Mouse (Mus musculus) stomach, embryonic 14.5 days (tissue): ENCODE data around the gene Acap3. TPM values are rescaled to one million over a fixed set of nuclear protein-coding genes. Genes with fewer than 3 reads are reported as not detected.

Experiments
- ATAC-seq: fragments of 200-750 bp; cut with Nextera tagmentation; 2 replicates; pipeline ENCODE4 v1.8.0; 2017; ENCODE audit warnings: low read depth, moderate TSS enrichment; ENCODE audit not compliant: insufficient number of reproducible peaks, insufficient read depth, low FRiP score
- H3K27ac ChIP-seq: fragments of 300-500 bp; sonication (generic); 2 replicates; pipeline ENCODE4 v1.5.1; 2014; ENCODE audit warnings: mild to moderate bottlenecking, low read length, moderate library complexity, mixed read lengths
- H3K27me3 ChIP-seq: fragments of 300-500 bp; sonication (generic); 2 replicates; pipeline ENCODE4 v1.6.1; 2014; ENCODE audit warnings: low read length, control low read depth, mixed read lengths; ENCODE audit not compliant: control insufficient read depth, insufficient read depth
- H3K36me3 ChIP-seq: fragments of 300-500 bp; sonication (generic); 2 replicates; pipeline ENCODE4 v1.6.1; 2014; ENCODE audit warnings: mild to moderate bottlenecking, control low read depth, low read length, moderate library complexity, mixed read lengths; ENCODE audit not compliant: control insufficient read depth, insufficient read depth
- H3K4me1 ChIP-seq: fragments of 300-500 bp; sonication (generic); 2 replicates; pipeline ENCODE4 v1.6.1; 2014; ENCODE audit warnings: low read length, control low read depth, mixed read lengths; ENCODE audit not compliant: control insufficient read depth, insufficient read depth
- H3K4me2 ChIP-seq: fragments of 300-500 bp; sonication (generic); replicated peaks from 2 replicates; pipeline ENCODE4 v1.6.1; 2014; ENCODE audit warnings: low read depth, low read length, control low read depth
- H3K4me3 ChIP-seq: fragments of 300-500 bp; sonication (generic); 2 replicates; pipeline ENCODE4 v1.5.1; 2014; ENCODE audit warnings: low read depth, low read length, control low read depth
- H3K9ac ChIP-seq: fragments of 300-500 bp; sonication (generic); replicated peaks from 2 replicates; pipeline ENCODE4 v1.6.1; 2014; ENCODE audit warnings: low read depth, mild to moderate bottlenecking, control low read depth, low read length, moderate library complexity, mixed read lengths
- H3K9me3 ChIP-seq: fragments of 300-500 bp; sonication (generic); 2 replicates; pipeline ENCODE4 v1.6.1; 2016; ENCODE audit warnings: low read depth, low read length, control low read depth; ENCODE audit not compliant: control insufficient read depth
- WGBS: fragments of 180-500 bp; shearing (Covaris S2); extraction: QIAGEN DNeasy Blood & Tissue Kit; methylation state at CpG from one replicate; pipeline ENCODE4 v1.1.7; 2014; 5-methylcytosine and 5-hydroxymethylcytosine counted together
- polyA plus RNA-seq: library from polyadenylated mRNA; unstranded; fragments of >200 nt; fragmentation: Nextera tagmentation; extraction: Ambion mirVana; gene quantifications from 2 replicates; pipeline ENCODE4 v1.2.1, GENCODE M21; 2014

The Acap3 gene
- polyA plus RNA-seq, 1 experiment from 2014 or later: 16.0 TPM

DNA sequence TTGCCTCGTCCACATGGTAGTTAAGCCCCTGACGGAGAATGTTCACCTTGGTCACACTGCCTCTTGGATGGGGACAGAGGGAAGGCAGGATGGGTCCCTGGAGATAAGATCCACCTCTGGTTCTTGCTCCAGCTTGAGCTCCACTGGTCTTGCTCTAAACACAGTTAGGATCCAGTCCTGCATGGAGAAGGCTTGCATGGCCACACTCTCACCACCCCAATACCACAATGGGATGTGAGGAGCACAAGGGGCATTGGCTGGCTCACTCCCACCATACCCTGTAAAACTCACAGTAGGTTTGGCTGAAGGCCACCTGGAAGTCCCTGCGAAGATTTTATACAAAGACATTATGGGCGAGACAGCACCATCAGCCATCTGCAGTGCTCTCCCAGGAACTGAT, 17.1 kb downstream of the Acap3 start:
- Histone ChIP-seq H3K9ac (no peak overlapping the region), H3K27me3 (no peaks in the 10 kb centered on the region), H3K4me1 (no peaks in the 10 kb centered on the region), H3K4me2 (no peak overlapping the region), H3K4me3 (no peak overlapping the region), H3K27ac (no peak overlapping the region), H3K9me3 (no peaks in the 10 kb centered on the region), H3K36me3 (peaks cover 15% of the 10 kb centered on the region)
- ATAC-seq: no peak
- WGBS: 87% methylated on average over 4 of the region's 4 CpGs

DNA sequence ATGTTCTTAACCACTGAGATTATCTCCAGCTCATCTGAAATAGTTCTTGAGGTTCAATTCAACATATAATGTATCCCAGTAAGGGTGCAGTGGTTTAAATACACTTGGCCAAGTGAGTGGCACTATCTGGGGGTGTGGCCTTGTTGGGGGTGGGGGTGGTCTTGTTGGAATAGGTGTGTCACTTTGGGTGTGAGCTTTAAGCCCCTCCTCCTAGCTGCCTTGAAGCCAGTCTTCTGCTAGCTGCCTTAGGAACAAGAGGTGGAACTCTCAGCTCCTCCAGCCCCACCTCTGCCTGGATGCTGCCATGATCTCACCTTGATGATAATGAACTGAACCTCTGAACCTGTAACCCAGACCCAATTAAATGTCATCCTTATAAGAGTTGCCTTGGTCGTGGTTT, 40.4 kb downstream of the Acap3 start:
- no peak overlapping the region for H3K27ac ChIP-seq
- H3K9ac ChIP-seq: no peak overlapping the region
- no peak overlapping the region for H3K4me2 ChIP-seq
- no peaks in the 10 kb centered on the region for H3K4me1 ChIP-seq
- no peaks in the 10 kb centered on the region for H3K27me3 ChIP-seq
- ATAC-seq: no peak
- no peaks in the 10 kb centered on the region for H3K9me3 ChIP-seq
- no peaks in the 10 kb centered on the region for H3K36me3 ChIP-seq
- H3K4me3 ChIP-seq: no peak overlapping the region
- WGBS: 71% methylated on average over 1 of the region's 1 CpGs

DNA sequence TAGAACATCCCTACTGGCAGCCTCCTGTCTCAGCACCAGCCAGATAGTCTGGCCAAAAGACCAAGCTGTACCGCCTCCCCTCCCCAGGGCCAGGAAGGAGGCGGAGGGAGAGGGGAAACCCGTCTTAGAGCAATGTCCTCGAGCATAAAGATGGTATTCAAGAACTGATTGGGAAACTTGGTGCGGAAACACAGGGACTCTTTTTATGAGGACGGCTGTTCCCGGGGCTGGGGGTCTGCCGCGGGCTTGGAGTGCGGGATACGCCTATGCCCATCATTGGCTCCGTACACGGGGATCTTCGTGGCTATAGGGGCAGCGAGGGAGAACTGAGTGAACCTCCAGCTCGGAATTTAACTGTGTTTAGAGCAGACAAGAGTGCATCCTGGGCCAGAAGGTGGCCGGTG, 51.4 kb downstream of the Acap3 start:
- H3K27ac ChIP-seq: peak overlapping the region; percentile 84
- H3K9ac ChIP-seq: peak overlapping the region; percentile 71
- H3K4me1 ChIP-seq: peaks cover 12% of the 10 kb centered on the region
- no peaks in the 10 kb centered on the region for H3K27me3 ChIP-seq
- H3K36me3 ChIP-seq: peaks cover 8% of the 10 kb centered on the region
- peak overlapping the region; percentile 96 for H3K4me3 ChIP-seq
- under 1% methylated on average over 17 of the region's 17 CpGs for WGBS
- peak overlapping the region; percentile 91 for H3K4me2 ChIP-seq
- ATAC-seq: no peak
- no peaks in the 10 kb centered on the region for H3K9me3 ChIP-seq

DNA sequence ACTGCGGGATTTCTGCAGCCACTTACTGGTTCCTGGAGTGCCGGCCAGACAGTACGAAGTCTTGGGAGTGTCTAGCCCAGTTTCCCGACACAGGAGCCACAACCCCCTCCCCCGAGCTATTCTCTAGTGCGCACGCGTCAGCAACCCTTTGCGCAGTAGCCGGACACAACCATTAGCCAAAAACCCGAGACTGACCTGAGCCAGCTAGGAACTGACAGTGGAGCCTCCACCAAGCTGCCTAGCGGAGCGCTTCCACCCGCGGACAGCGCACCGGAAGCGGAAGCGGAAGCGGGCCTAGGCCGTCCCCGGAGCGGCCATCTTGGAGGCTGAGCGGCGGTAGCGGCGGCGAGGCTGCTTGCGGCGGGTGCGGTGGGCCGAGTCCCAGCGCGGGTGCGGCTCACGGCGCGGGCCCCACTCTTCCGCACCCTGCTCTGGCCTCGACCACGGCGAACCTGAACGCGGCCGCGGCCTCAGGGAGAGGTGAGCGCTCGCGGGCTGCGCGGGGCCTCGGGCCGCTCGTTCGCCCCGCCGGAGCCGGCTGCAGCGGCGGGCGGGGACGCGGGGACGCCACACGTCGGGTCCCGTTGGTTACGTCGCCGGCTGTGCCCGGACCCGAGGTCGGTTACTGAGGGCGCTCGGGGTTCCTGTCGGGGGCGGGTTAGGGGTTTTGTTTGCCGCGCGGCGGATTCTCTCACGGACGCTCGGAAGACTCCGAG, 52.1 kb downstream of the Acap3 start, which contains the start of gene Ube2j2:
TSS of gene Ube2j2 (plus strand) at position 298 of the 716 bp plus-strand sequence.
- WGBS: under 1% methylated on average over 67 of the region's 85 CpGs
- ATAC-seq: peak; percentile 99
- H3K27ac ChIP-seq: peak within 1 kb of the TSS; percentile 84
- H3K9ac ChIP-seq: peak within 1 kb of the TSS; percentile 92
- peaks cover 12% of the 10 kb centered on the region for H3K4me1 ChIP-seq
- H3K27me3 ChIP-seq: no peaks in the 10 kb centered on the region
- peak within 1 kb of the TSS; percentile 91 for H3K4me2 ChIP-seq
- H3K4me3 ChIP-seq: peak within 1 kb of the TSS; percentile 96
- peaks cover 13% of the 10 kb centered on the region for H3K36me3 ChIP-seq
- H3K9me3 ChIP-seq: no peaks in the 10 kb centered on the region

DNA sequence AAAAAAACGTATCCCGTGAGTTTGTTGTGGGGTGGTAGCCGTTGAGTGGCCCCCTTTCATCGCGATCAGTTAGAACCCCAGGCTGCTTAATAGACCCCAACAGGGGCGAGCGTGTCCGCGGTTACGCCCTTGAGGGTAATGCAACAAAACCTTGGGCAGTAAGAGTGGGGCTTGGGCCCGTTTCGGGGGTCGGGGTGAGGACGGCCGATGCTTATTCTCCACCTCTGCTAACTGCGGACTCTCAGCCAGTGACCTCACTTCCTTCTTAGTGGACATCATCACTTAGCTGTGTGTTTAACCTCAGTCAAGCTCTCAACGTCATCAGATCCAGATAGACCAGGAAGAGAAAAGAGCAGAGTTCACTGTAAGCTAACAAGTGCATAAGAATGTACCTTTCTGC, 52.6 kb downstream of the Acap3 start:
- Histone ChIP-seq H3K9ac (peak overlapping the region; percentile 92), H3K27ac (no peak overlapping the region; the same call in 1 of the 2 replicates), H3K9me3 (no peaks in the 10 kb centered on the region), H3K4me1 (peaks cover 12% of the 10 kb centered on the region), H3K36me3 (peaks cover 19% of the 10 kb centered on the region), H3K4me3 (peak overlapping the region; percentile 96), H3K27me3 (no peaks in the 10 kb centered on the region), H3K4me2 (peak overlapping the region; percentile 80)
- WGBS: 1% methylated on average over 17 of the region's 17 CpGs
- no peak for ATAC-seq

DNA sequence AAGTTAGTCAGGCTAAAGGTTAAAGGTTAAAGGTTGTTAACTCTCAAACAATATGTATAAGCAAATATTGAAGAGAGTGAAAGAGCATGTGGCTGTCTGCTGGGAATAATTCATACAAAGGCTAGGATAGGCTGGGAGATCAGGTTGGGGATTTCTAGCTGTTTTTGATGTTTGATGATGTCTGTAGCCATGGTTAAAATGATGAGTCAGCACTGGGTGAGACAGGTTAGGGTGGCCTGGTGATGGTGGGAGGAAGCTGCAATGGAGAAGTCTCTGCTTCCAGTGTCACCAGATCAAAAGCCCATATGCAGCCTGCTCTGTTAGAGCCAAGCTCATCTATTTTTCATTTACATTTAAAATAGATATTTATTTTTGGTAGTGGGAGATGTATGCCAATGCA, 55.5 kb downstream of the Acap3 start:
- ATAC-seq: no peak

DNA sequence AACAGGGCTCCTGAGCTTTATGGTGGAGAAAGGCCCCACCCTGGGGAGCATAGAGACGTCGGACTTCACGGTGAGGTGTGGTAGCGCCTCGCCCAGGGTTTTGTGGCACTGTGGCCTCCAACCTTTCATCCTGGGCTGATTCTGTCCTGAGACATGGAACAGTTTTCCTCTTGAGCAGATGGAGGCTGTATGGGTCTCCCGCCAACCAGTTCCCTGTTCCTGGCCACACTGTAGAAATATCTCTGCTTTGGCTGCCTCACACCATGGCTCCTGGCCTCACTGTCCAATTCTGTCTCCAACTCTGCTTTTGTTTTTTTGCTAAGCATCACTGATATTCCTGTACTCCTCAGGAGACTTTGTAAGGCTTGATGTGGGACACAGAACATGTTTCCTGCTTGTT, 63.9 kb downstream of the Acap3 start:
- Histone ChIP-seq H3K36me3 (peaks cover 54% of the 10 kb centered on the region), H3K9ac (no peak overlapping the region), H3K27me3 (no peaks in the 10 kb centered on the region), H3K4me1 (no peaks in the 10 kb centered on the region), H3K4me3 (no peak overlapping the region), H3K4me2 (no peak overlapping the region), H3K9me3 (no peaks in the 10 kb centered on the region), H3K27ac (no peak overlapping the region)
- ATAC-seq: no peak
- WGBS: 89% methylated on average over 6 of the region's 6 CpGs

More for the DNA sequence above, 55.5 kb downstream of the Acap3 start:
- Histone ChIP-seq H3K9ac (no peak overlapping the region), H3K27ac (no peak overlapping the region), H3K4me1 (peaks cover 12% of the 10 kb centered on the region), H3K36me3 (peaks cover 46% of the 10 kb centered on the region), H3K4me2 (no peak overlapping the region), H3K27me3 (no peaks in the 10 kb centered on the region), H3K9me3 (no peaks in the 10 kb centered on the region), H3K4me3 (no peak overlapping the region)
